Mouse (Mus musculus): ENCODE measurements around the gene Gm42669.

The Gm42669 gene

GRCm38 (mm10) chr5:107507321-107507720 is at the start of gene Gm42669:
TSS of gene Gm42669 (plus strand) at chr5:107507621.
- DNase-seq (ENCODE audit: low read depth, low spot score), result no peak

DNA sequence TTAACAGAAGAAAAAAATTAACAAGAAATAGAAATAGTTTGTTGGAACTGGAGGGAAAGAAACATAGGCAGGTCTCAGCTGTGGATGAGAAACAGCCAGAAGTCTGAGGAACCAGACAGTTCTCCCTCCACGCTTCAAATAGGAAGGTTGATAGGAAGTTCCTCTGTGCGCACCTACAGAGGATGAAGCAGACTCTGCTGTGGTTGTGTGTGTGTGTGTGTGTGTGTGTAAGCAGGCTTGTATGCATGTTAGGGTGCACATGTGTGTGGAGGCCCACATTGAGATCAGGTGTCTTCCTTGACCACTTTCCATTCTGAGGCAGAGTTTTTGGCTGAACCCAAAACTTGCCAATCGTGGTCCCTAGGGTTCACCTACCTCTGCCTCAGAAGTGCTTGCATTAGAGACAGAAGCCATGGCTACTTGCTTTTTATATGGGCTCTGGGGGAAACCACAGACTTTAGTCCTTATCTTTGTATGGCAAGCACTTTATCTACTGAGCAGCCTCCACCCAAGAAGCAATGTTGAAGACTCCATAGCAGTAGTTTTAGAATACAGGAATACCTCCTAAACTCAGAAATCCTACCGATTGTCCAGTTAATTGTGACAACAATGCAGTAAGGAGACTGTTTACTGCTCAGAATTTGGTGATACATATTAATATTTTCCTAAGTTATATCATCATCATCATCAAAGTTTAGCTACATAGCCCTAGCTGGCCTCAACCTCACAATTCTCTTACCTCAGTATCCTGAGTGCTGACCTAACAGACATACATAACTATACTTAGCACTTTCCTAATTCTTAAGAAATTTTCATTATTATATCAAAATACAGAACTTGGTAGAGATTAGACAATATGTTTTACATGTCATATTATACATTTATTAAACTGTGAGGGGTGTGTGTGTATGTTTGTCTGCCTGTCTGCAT is 45.0 kb upstream of the Gm42669 start:
- no peak for DNase-seq (ENCODE audit: low read depth, low spot score)

- DNase-seq (ENCODE audit: low read depth, low spot score), result no peak
These were observed 40.9 kb upstream of the Gm42669 start for GRCm38 (mm10) chr5:107466501-107466900.

DNA sequence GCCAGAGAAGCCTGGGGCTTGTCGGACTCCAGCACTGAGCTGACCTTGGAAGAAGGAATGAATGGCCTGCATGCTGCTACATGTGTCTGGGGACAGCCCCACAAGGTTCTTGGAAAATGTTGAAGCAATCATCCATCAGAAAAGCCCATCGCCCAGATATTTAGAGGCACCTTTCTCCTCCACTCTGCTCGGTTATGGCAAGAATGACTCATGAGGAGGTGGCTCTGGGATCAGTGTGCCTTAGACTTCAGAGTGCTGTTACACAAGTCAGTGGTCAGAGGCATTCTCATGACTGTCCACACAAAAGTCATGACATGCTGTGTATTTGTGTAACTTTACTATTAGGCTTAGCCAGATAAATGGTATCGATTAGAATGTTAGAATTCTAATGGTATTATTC is 40.3 kb upstream of the Gm42669 start:
- no peak for DNase-seq (ENCODE audit: low read depth, low spot score)

- no peak for DNase-seq (ENCODE audit: low read depth, low spot score)
These were observed 36.7 kb upstream of the Gm42669 start for GRCm38 (mm10) chr5:107470600-107471329.

- DNase-seq (ENCODE audit: low read depth, low spot score), result no peak
These were observed 27.2 kb upstream of the Gm42669 start for GRCm38 (mm10) chr5:107480194-107480593.

- DNase-seq (ENCODE audit: low read depth, low spot score), result no peak
These were observed 18.4 kb upstream of the Gm42669 start for GRCm38 (mm10) chr5:107488996-107489395.

GRCm38 (mm10) chr5:107491036-107491435 is 16.4 kb upstream of the Gm42669 start:
- DNase-seq (ENCODE audit: low read depth, low spot score), result no peak

- no peak for DNase-seq (ENCODE audit: low read depth, low spot score)
These were observed 14.9 kb upstream of the Gm42669 start for GRCm38 (mm10) chr5:107492471-107492870.

DNA sequence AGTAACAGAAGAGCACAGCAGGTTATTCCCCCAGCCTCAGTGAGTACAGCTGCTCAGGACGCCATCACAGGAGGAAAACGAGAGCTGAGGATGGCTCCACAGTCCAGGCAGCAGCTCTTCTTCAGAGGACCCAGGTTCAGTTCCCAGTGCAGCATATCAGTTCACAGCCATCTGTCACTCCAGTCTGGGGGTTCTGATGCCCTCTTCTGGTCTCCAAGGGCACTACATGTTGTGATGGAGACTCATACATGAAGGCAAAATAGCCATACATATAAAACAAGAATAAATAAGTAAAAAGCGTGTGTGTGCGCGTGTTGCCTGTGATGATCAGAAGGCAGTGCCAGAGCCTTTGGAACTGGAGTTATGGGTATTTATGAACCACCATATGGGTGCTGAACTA is 12.7 kb upstream of the Gm42669 start:
- DNase-seq (ENCODE audit: low read depth, low spot score), result peak; percentile 28

GRCm38 (mm10) chr5:107496047-107496446 is 11.4 kb upstream of the Gm42669 start:
- no peak for DNase-seq (ENCODE audit: low read depth, low spot score)

- DNase-seq (ENCODE audit: low read depth, low spot score), result no peak
These were observed 9.6 kb upstream of the Gm42669 start for GRCm38 (mm10) chr5:107497519-107498501.

DNA sequence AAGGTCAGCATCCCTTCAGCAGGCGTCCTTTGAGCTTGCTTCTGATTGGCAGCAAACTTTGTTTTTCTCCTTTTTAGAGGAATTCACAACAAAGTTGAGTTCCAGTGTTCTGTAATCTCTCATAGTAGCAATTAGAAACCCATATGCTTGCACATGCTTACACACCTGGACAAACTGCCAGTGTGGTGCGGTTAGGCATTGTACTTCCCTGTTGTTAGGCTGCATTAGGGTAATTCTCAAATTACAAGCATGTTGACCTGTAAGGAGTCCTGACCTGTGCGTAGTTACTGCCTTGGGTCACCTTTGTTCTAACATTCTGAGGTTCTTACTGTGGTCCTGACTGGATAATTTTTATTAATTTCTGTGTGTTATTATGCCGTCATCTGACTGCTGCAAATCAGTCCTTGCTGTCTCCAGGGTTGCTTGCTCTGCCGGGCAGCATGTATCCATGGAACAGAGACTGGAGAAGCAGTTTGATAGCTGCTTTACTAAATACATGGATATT is 8.6 kb upstream of the Gm42669 start:
- DNase-seq (ENCODE audit: low read depth, low spot score), result no peak

DNA sequence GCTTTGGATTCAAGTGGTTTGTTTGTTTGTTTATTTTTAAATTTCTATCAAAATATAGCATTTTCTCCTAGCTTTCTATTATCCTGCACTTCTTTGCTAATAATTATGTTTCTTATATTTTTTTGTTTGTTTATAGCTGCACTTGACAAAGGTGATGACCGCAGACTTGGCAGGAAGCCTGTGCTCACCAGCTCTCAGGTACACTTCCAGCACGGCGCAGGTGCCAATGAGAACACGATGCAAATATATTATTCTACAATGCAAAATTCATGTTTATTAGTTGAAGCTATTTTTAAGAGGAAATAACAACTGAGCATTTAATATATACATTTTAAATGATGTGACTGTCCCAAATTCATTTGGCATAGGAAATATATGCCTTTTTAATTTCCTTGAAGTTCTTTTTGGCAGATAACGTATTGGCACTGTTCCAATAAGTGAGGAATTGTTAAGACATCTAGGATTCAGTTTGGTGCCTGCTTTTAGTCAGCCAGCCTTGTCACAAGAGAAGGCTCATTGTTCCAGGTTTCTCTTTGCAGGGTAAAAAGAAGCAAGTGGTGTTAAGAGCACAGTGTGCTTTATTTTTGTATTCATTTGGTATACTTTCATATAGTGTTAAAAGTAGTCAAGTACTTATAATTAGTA is 7.4 kb upstream of the Gm42669 start:
- DNase-seq (ENCODE audit: low read depth, low spot score), result no peak

GRCm38 (mm10) chr5:107500741-107501140 is 6.7 kb upstream of the Gm42669 start:
- DNase-seq (ENCODE audit: low read depth, low spot score), result no peak

DNA sequence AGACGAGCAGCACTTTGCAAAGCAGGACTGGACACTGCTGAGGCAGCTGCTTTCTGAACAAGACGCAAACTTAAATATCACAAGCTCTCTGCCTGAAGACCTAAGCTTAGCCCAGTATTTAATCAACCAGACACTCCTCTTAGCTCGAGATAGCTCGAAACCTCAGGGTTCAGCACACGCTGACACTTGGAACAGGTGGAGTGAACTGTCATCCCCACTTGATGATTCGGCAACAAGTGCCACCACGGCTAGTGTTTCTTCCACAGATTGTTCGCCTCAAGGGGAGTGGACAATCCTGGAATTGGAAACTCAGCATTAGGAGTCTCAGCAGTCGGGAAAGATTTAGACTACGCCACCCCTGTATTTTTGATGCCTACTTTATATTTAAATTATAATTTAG is 3.1 kb downstream of the Gm42669 start:
- no peak for DNase-seq (ENCODE audit: low read depth, low spot score)

DNA sequence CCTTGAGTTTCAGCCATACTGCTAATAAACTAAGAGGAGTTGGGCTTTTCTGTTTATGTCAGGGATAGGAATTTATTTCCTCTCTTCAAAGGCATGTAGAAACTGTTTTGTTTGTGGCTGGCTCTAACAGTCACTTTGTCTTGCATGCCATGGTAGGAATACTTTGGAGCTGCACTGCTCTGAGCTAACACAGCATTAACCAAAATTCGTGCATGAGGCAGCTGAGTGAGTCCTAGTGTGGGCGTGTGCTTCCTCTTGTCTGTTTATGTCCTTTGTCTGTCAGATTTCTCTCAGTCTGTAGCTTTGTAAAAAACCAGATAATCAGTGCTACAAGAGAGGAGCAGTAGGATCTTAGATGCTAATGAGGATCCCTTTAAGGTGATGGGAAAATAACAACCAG is 3.9 kb downstream of the Gm42669 start:
- DNase-seq (ENCODE audit: low read depth, low spot score), result no peak

DNA sequence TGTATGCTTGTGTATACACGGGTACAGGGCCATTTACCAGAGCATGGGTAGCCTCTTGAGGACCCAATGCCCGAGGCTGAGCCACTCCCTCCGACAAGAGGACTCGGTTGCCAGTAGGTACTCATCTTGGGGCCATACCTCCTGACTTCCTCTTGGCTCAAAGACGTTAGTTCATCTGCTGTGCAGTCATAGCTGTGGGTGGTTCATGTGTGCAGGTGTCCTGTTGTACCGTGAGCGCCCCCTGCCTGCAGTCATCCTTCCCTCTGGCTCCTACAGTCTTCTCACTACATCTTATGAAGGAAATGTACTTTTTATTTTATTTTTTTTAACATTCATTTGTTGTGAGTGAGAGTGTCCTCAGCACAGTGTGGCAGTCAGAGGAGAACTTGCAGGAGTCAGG is 6.2 kb downstream of the Gm42669 start:
- DNase-seq (ENCODE audit: low read depth, low spot score), result peak; percentile 67

DNA sequence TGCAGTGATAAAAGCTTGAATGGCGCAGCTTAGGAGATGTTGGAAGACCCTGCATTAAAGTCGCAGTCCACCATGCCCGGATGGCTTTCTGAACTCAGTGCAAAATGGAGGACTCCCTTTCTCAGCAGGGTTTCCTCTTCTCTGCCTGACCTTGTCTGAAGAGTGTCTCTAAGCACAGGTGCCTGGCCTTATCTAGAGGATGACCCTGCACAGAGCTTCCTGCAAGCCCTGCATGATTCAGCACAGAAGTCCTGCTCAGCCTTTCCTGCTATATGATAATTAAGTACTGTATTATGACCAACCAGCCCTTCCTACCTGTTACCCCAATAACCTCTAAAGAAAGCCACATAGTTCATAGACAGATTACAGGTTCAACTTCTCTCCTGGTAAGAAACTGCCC is 8.0 kb downstream of the Gm42669 start:
- DNase-seq (ENCODE audit: low read depth, low spot score), result no peak

GRCm38 (mm10) chr5:107516087-107516486 is 8.7 kb downstream of the Gm42669 start:
- DNase-seq (ENCODE audit: low read depth, low spot score), result no peak

GRCm38 (mm10) chr5:107518602-107519001 is 11.2 kb downstream of the Gm42669 start:
- no peak for DNase-seq (ENCODE audit: low read depth, low spot score)
